Mouse (Mus musculus) gonadal fat pad, adult 2 months (tissue): ENCODE data around the gene Rftn1. TPM values are rescaled to one million over a fixed set of nuclear protein-coding genes. Genes with fewer than 3 reads are reported as not detected.

ENCODE experiments used
- DNase-seq: peaks from one replicate; pipeline ENCODE4 v3.0.0-alpha.2; 2012; ENCODE audit warnings: low read depth
- polyA plus RNA-seq: library from polyadenylated mRNA; depleted of rRNA; stranded (reverse); fragments of >200 nt; gene quantifications from 2 replicates; pipeline ENCODE4 v1.2.3, GENCODE M21; 2012

Rftn1 gene
- polyA plus RNA-seq, 1 experiment: 15.8 TPM

DNA sequence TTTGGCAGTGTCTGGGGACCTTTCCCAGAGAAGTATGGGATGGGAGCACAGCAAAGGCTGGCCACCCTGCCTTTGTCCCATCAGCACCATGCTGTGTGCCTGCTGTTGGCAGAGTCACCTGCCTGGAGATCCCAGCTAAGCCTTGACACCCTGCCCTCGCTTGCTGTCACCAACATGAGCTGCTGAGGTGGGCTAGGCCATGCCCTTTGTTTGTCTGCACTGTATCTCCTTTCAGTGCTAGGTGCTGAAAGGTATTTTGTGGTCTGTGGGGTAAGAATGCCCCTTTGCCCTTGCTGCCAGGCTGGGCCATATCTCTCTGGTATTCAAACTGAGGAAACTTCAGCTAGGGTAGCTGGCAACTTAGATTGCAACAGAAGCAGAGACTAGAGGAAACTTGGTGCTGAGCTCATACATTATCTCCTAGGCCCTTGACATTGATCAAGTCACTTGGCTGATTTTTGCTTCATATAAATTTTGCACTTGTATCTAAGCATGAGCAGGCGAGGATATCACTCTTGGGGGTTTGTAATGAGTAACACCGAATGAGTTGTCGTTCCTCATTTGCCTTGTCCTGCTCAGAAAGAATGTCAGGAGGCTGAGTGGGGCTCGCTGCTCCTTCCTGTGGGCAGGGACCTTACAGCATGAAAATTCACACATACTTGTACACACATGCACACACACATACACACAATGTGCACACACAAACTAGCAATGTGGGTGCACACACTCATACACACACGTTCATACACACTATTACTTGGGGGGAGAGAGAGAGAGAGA lies 207.7 kb downstream of the Rftn1 start:
- no peak for DNase-seq

DNA sequence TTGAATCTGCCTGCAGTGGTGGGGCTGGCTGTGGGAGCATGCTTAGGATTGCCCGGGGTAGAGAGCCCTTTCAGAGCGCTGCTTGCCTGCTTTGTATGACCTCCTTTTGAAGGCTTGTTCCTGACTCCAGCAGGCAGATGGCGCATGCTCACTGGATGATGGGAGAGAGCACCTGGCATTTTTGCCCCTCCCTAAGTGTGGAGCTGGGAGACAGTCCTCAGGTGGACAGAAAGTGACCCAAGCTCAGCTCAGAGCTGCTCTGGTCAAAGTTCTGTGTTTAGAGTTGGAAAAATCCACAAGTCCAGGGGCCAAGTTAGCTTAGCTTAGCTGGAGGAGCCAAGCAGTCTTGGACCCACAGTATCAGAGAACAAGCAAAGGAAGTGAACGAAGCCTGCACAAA lies 208.9 kb downstream of the Rftn1 start:
- no peak for DNase-seq

DNA sequence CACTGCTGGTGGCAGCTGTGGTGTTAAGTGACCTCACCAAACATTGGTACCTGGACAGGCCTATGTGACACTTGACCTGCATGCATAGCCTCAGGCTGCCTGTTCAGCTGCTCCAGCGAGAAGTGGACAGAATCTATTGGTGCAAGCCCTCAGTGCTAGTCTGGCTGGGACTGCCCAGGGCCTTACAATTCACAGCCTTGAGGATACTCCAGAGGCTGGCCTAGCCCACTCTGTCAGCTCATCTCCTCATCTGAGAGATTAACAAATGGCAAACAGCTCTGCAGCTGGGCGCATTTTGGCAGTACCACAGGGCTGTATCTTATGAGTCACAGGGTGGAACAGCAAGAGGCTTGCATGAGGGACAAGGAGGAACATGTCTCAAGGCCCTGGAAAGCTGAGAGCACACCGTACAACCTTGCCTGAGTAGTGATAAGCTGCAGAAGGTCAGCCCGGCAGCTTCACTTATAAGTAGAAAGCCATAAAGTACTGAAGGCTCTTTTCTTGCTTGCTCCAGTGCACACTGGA lies 210.7 kb downstream of the Rftn1 start:
- no peak for DNase-seq

GRCm38 (mm10) chr17:49977424-49977790 lies 213.1 kb downstream of the Rftn1 start:
- DNase-seq: no peak

DNA sequence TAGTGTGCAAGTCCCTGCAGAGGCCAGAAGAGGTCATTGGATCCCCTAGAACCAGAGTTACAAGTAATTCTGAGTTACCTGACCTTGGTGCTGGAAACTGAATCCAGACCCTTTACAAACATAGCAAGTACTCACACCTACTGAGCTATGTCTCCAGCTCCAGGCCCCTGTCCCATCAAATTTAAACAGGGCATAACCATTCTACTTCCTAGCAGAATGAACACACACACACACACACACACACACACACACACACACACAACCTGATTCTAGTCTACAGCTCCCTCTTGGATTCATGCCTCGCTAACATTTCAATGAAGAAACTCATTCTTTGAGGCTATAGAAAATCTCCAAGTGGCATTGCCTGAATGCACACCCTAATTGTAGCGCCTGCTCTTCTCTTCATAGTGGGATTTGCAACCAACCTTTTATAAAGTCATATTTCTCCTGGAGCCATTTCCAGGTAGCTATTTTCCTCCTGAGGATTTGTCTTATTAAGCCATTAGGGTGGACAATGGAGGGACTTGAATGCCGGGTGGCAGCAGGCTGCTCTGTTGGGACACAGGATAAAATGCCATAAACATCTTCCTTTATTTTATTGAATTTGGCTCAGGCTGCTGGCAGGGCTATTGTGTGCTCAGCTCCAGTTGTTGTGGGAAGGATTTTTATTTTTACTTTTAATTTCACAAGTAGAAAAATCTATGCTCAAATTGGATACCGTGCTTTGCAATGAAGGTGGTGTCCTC lies 213.6 kb downstream of the Rftn1 start:
- DNase-seq: no peak

GRCm38 (mm10) chr17:49975481-49975880 lies 215.0 kb downstream of the Rftn1 start:
- DNase-seq: no peak

DNA sequence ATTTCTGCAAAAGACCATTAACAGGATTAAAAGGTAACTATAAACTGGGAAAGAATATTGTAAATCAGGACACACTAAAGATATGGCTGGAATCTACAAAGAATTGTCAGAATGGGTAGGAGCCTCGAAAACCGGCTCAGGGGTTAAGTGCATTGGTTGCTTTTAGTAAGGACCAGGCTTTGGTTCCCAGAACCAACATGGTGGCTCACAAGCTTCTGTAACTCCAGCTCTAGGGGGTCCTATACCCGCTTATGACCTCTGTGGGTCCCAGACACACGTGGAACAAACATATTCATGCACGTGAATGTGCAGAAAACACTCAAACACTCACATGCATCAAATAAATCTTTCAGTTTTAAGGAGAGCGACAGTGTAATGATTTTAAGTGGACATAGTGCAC lies 215.5 kb downstream of the Rftn1 start:
- DNase-seq: no peak

- DNase-seq: no peak
Measured at GRCm38 (mm10) chr17:49972164-49972563, 218.3 kb downstream of the Rftn1 start.

DNA sequence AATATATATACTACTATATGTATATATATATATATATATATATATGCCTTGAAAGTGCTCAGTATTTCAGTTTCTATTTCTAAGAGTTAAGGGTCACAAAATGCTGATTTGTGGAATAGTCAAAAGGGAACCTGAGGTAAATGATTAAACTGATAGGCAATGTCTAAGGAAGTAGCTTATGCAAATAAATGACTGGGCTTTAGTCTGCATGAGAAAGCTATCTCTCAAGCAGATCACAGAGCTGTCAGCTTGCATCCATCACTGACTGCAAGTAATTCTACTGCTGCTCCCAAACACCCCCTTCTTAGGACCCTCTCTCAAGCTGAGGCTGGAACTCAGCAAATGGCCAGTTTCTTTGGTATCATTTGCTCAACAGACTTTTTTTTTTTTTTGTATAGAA lies 219.4 kb downstream of the Rftn1 start:
- DNase-seq: no peak

DNA sequence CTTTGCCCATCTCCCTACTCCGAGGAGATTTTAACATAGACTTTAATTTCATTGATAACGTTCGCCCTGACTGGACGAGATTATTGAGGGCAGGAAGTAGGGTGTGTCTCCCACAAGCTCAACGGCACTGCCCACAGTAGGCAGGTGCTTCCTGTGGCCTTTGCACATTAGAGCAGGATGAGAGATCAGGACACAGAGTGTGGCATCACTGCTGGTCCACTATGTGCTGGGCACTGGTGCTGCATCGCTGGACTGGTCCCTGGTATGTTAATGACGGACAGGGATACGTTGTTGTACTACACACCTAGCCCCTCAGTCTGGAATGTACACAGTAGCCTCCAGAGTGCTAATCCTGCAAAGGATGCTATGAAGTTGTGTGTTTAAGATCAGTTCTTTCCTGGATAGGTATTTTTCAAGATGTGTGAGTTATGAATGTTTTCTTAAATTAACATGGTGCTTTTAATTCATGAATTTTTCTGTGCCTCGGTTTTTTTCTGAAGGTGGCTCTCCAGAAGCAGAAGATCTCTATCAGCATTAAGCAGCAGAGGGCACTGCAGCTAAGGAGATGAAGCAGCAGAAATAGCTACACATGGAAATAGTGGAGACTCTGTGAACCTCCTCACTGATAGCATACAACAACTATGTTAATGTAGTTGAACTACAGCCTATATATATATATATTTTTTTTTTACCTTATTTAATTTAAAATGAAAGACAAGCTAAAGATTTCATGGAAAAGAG lies 221.8 kb downstream of the Rftn1 start:
- DNase-seq: no peak

GRCm38 (mm10) chr17:49965846-49966762 lies 224.4 kb downstream of the Rftn1 start:
- no peak for DNase-seq

GRCm38 (mm10) chr17:49965035-49965434 lies 225.4 kb downstream of the Rftn1 start:
- DNase-seq: no peak

DNA sequence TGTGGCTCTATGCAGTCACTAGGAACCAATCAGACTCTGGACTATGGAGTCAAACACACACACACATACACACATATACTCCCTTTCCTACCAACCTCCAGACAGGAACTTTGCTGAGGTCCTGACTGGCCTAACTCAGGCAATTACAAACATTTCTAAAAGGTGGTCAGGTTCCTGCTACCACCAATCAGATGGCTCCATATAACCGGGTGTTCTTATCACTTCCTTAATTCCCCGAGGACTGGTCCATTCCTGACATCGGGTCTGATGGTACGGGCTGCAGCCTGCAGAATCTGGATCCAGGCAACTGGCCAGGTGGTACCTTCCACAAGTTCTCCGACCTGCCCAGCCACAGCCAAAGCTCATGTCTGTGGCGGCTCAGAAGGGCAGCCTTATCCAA lies 226.0 kb downstream of the Rftn1 start:
- no peak for DNase-seq

GRCm38 (mm10) chr17:49959021-49959420 lies 231.5 kb downstream of the Rftn1 start:
- DNase-seq: no peak

- no peak for DNase-seq
Measured at GRCm38 (mm10) chr17:49951856-49952607, 238.4 kb downstream of the Rftn1 start.

DNA sequence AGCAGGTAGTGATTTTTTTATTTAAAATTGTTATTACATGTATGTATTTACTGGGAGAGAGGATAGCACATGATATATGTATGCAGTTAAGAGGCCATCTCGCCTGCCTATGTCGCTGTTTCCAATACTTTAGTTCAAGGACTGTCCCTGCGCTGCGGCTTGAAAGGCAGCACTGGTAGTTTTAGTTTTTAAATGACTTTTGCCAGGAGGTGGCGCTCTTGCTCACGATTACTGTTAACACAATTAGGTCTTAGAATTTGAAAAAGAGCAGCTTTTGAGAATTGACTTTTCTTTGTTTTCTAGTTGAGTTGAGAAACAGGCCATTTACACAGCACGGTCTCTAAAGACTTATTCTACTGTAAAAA lies 239.0 kb downstream of the Rftn1 start:
- DNase-seq: no peak

GRCm38 (mm10) chr17:49942674-49943073 lies 247.8 kb downstream of the Rftn1 start:
- no peak for DNase-seq
